Mouse (Mus musculus) ovary, adult 18-20 months (tissue): ENCODE results near the gene Pdlim4.

ENCODE experiments used
- DNase-seq: peaks from one replicate; pipeline ENCODE4 v3.0.0; 2022; ENCODE audit warnings: low spot score, mixed read lengths

Pdlim4 gene

DNA sequence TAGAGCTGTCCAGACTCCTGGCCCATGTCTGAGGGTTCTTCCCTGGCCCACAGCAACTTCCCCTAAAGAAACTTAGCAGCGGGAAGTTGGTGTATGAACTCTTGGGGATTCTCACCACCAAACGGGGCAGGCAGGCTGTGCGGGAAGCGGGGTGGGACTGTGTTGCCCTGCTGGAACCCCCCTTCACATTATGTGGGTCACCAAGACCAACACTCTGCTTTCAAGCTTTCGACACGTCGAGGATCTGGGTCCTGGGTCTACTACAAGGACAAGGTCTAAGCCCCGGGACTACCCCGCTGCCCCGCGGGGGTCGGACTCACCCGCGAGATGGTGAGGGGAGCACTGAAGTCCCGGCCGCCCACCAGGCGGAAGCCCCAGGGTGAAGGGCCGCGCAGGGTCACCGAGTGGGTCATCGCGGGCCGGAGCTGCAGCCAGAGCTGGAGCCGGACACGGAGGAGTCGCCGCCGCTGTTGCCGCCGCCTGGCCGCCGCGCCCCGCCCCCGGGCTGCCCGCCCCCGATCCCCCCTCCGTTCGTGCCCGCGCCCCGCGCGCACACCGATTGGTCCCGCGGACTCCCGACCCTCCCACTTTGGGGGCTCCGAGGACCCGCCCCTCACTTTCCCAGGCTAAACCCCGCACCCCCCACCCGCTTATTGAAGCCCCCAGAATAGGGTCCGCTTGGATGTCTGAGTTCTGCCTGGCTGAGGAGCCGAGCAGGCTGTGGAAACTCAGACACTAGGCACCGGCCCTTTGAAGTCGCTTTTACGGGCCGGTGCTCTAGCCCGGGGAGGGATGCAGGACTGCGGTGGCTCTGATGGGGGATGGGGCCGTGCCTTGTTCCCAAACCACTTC, at the start of gene Pdlim4:
Gene Pdlim4 (minus strand): TSS at position 495 of the 852 bp plus-strand sequence.
- peak; percentile 54 for DNase-seq

DNA sequence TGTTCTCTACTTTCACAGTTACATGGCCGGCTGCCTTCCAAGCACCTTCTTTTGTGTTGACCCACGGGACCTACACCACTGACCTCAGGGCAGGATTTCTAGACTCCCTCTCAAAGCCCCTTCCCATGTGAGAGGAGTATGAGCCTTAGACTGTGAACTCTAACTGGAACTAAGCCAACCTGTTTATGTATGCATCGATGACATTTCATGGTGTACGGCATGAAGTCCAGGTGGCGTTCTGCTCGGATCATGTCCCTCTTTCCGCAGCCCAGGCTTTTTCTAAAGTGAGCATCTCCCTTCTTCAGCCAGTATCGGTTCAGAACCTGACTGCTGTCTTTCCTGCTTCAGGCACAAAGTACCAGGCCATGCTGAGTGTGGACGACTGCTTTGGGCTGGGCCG, 48.3 kb upstream of the Pdlim4 start:
- no peak for DNase-seq

DNA sequence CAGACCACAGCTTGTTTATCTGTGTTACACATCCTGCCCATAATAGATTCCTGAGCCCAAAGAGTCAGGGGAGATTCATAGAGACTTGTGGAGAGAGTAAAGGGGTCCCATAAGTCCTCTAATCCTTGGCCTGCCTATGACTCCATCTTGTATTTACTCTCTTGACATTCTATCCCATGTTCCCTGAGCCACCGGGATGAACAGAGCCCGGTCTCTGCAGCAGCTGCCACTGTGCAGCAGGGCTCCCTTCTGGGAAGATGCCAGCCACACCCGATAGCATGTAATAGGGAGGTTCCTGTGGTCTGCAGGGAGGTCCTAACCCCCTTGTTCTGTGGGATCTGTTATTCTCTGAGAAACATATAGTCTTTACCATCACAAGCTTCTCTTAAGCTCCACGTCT, 47.6 kb upstream of the Pdlim4 start:
- no peak for DNase-seq

DNA sequence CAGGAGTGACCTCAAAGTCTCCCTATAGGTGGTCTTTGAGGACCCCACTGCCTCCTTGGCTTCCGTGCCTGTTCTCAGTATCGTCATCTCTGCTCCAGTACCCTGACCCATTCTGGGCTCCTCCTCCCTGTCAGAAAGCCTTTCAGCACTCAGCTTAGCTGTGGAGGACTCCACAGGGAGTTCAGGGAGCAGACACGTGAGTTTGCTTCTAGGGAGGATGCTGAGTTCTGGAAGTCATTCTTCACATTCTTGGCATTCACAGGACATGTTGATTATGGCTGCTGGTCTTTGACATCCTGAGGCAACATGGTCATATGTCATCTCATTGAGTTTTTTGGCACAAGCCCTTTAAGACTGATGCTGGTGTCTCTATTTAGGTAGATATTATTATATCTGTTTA, 47.1 kb upstream of the Pdlim4 start:
- DNase-seq, result no peak

DNA sequence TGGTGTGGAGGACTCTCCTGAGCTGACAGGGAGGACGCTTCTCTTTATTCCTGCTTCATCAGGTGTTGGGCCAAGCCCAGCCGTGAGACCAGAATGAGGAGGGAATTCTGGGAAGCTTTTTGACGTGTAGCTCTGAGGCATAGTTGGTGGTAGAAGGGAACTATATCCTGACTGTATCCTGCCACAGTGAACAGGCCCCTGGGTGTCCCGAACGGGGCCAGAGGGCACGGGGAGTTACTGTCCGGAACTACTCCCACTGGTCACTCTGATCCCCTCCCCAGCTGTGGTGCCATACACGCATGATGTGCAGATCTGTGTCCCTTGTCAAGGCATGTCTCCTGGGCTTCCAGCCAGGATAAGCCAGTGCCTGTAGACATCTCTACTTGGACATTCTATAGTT, 46.5 kb upstream of the Pdlim4 start:
- no peak for DNase-seq

DNA sequence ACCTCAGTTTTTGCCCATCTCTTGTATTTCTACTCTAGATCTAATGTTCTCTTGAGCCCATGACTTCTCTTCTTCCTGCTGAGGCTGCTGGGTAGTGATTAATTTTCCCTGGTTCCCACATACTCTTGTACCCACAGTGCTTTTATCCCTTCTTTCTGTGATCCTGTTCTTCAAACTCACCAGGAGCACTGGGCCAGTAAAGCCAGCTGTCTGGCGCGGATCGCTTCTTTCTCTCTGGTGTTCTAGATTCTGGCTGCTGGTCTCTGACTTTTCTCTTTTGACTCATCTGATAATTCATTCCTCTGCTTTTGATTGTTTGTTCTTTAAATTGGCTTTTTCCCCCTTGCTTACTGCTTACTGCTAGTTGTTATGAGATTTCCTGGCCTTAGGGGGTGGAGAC, 45.9 kb upstream of the Pdlim4 start:
- no peak for DNase-seq

DNA sequence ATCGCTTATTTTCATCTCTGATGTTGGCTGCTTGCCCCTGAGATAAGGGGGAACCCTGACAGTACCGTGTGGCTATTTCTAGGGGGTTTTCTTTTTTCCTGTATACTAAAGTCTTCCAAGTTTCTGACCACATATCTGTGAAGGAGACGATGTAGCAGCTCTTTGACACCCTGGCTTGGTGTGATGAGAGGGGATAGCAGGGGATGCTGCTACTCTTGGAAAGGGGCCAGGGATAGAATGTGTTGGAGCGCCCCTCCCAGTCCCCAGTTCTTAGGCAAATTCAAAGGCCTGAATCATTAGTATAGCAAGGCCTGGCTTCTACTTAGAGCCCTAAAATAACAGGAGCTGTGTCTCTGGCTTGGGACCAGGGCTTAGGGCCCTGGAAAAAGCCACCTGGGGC, 44.5 kb upstream of the Pdlim4 start:
- DNase-seq, result no peak

DNA sequence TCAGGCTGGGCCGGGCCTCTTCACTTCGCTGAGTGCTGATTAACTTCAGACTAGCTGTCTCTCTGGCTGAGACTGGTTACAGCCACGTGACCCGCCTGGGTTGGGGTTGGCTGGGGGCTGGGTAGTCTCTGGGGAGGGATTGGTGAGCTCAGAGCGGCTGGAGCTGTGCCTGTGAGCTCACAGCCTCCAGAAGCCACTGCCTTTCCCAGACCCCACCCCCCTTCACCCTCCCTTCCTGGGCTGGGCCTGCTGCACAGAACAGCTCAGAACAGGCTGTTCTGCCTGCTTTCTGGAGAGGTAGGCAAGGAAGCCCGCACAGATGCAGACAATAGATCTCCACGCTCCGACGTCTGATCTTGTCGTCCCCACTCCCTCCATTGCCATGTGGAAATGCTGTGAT, 44.1 kb upstream of the Pdlim4 start:
- peak; percentile 95 for DNase-seq

DNA sequence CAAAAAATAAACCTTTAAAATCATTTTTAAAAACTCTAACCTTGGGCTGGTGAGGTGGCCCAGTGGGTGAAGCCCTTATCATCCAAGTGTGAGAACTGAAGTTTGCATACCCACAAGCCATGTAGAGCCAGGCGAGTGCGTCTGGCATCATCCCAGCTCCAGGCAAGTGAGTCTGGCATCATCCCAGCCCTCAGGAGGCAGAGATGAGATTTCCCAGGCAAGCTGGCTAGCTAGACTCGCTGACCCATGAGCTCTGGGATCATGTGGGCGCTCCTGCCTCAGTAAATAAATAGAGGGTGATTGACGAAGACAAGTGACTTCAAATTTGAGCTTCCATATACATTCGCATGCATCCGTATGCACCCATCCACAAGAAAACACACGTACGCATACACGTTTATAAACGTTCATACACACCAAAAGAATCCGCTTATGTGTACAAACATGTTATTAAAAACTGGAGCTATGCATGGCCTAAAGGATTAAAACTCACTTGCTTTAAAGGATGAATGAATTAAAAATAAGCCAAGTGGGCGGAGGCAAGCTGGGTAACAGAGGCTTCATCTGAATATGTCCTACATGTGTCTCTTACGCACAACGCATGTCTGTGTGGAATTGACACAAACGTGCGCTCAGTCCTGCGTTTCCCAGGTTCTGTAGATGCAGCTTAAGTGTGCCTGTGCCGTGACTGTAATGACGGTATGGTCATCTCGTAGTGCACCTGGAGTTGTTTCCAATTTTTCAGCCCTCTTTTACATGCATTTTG, 43.3 kb upstream of the Pdlim4 start:
- no peak for DNase-seq

DNA sequence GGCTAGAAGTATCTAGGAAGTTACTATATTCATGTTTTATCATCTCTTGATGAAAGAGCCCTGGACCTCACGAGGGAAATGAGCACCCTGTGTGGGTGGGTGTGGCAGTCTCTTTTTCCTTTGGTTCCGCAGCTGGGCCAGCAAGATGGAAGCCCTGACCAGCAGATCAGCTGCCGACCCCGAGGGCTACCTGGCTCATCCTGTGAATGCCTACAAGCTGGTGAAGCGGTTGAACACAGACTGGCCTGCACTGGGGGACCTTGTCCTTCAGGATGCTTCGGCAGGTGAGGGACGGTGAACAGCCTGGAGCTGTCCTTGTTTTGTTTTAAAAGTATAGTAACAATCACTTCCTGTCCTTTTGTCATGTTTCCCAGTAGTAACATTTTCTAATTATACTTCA, 42.5 kb upstream of the Pdlim4 start:
- DNase-seq, result no peak

DNA sequence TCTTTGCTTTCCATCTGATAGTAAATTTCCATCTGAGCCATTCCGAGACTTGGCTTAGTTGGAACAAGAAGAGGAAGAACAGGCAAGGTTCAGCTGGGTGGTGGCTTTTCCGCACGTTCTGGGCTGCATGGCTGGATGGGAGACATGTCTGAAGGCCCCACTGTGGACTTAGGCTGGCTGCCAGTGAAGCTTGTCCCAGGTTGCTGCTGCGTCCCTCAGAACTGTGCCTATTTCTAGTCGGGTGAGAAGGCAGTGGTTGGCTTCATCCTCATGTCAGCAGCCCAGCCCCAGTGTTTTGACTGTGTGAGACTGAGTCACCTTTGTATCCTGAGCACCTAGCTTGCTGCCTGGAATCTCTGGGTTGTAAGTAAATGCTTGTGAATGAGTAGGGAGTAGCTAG, 40.1 kb upstream of the Pdlim4 start:
- DNase-seq, result no peak

DNA sequence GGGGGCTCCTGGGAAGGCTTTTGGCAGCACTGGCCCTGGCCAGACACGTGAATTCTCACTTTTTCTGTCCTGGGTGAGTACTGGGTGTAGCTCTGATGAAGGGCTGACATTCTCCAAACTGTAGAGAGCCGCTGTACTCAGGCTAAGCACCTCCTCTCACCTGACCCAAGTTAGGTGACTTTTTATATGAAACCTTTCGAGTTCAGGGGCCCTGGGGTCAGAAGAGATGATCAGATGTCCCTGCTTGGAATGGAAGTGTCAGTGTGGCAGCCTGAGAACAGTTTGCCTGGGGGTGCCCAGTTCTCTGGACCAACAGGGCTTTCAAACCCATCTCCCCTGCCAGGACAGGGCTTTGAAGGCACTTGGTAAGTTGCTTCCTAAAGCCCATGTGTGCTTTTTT, 39.3 kb upstream of the Pdlim4 start:
- DNase-seq, result no peak

DNA sequence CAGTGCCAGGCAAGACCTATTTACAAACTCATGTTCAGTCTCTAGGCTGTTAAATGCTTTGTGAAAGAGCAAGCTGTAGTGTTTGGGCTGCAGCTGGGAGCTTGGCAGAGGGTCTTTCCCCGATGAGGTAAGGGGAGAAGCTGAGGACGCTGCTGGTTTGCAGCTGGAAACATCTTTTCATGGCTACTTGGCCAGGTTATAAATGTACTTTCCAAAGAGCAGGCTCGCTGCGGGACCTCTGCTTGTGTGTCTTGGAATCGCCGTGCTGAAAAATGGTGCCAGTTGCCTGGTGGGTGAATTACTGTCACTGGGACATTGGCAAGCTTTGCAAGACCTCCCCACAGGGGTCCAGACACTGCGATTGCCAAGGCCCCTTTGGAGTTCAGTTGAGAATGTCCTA, 38.4 kb upstream of the Pdlim4 start:
- DNase-seq, result no peak

DNA sequence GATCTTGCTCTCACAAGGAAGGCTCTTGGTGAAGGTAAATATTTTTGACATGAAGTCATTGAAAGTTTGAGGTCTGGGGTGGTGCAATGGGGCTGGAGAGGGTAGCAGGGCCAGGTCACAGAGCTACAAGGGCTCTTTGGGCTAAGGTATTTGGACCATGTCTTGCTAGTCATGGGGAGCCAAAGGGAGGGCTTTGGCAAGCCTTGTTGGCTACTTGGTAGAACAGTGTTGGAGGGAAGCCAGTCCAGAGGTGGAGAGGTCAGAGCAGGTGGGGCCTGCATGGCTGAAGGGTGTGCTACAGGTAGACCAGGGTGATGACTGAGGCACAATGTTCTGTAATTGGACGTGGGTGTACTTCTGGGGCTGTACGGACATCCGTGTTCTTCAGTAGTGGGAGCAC, 37.9 kb upstream of the Pdlim4 start:
- DNase-seq, result no peak

DNA sequence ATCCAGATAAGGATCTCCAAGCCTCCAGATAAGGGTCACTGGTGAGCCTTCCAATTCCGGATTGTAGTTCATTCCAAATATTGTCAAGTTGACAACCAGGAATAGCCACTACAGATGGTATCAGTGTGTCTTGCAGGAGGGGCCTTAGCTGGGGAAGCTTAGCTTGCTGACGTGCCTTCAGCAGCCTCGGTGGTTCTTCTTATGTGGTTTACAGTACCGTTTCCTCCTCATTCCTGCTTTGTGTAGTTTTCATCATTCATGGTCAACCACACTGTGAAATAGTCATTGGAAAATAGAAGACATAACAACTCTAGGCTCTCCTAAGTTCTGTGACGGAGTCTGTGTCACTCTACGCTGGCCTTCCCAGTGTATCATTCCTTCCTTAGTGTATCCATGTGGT, 36.2 kb upstream of the Pdlim4 start:
- no peak for DNase-seq

DNA sequence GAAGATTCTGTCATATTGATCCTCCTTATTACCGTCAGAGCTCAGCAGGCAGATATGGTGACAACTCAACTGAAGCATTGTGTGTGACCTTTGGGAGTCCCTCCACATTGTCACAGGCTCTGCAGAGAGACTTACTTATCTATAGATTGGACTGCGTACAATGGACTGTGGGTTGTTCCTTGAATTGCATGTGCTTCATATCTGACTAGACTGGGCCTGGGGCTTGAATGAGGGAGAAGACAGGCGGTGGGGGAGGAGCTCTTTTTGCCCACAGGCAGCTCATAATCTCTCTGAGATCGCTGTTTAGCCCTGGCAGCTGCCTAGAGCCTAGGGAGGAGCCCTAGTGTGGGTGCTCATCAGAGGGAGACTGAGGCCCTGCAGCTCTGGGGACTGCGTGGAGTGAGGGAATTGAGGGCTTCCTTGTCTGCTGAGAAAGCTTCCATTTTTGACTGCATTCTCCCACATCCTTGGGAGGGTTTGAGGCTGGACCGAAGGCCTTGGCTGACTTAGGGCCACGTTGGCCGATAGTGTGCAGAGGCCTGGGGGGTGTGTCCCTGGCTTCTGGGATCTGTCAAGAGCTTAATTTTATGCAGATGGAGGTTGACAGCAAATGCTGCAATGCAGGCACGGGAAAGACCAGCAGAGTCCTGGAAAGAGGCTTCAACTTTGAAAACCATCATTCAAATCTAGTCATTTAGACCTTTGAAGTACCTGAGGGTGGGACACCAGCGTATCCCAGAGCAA, 34.1 kb upstream of the Pdlim4 start:
- no peak for DNase-seq

DNA sequence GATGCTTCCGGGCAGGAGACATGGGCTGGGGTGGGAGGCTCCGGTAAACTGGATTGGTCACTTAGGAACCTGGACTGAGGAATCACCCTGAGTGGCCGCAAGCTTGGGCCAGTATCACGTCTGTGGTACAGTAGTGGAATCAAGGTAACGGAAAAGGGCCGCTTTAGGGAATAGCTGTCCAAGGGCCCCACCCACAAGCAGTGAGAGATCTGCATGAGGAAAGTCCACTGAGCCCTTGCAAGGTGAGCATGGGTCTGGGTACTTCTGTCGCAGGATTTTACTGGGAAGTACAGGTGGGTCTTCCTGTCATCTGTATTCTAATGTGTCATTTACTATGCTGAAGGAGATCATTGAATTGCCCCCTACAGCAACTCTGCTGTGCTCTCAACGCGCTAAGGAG, 32.9 kb upstream of the Pdlim4 start:
- DNase-seq, result no peak

DNA sequence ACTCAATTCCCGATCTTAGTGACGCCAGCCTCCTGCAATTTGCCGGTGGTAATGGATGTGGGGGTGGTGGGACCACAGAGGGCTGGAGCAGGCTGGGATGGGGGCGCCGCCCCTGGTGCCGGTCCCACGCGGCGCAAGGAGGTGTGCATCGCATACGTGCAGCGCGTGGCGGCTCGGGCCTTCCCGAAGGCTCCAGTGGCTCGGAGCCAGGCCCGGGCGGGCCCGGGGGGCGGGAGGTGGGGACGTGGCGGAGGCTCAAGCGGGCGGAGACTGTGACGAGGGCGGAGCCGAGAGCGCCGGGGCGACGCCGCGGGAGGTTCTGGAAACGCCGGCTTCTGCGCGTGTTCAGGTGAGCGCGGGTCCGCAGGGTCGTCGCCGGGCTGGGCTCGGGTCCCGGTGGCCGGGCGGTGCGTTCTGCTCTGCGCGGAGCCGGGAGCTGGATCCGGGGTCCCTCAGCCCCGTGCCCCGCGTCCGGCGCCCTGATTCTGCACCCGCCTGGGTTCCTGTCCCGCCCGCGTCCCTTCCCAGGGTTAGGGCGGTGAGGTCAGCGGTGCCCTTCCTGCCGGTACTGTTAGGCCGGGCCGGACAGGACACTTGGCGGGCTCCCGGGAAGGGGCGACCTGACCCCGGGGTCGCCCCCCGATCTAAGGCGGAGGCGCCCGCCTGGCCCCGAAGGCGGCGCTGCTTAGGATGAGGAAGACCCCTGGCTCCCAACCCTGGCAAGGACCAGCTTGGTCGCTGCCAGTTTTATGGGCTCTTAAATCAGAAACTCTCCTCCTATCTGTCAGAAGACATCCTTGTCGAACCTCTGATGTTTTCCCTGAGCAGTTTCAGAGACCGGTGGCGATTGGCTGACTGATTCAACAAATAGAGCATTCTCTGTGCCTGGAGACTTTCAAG, 32.1 kb upstream of the Pdlim4 start:
- peak; percentile 54 for DNase-seq

DNA sequence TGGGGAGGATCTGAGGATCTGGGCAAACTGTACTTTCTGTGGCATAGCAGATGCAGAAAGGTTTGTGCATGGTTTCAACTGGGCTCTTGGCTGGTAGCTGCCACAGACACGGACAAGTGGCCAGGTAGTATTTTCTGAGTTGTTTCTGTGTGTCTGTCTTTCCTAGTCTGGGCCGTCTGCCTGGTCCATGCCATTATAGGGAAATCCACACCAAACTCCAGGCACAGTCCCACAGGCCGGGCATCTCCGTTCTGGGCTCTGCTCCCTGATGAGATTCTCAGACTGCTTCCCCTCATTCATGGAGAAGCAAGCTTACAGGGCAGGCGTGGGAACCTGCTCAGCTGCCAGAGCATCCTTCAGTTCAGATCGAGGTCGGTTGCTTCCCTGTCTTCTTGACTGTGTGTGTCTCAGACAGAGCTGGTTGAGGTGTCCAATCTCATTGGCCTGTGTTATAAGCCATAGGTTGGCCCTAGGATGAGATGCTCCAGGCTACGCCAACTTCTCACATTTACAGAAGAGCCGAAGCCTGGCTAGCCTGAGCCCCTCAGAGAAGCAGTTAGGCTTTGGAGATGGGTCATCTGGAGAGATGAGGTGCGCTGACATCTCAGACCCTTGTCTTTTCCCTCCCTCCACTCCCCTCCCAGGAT, 31.4 kb upstream of the Pdlim4 start, which contains the start of gene P4ha2:
Gene P4ha2 (plus strand): TSS at position 51 of the 647 bp plus-strand sequence.
- no peak for DNase-seq

DNA sequence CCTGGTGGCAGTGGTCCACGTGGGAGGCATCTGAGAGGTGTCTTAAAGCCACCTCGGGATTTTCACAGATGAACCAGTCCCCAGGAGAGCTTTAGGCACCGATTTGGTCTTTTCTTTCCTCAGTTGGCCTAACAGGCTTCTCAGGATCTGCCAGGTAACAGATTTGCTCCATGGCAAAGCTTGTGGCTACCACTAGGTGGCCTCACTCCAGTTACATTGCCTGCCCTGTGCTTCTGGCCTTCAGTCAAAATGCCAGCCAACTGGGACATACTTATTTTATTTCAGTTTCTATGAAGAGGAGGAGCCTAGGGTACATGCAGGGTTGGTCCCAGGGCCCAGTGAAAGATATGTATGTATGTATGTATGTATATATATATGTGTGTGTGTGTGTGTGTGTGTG, 24.2 kb upstream of the Pdlim4 start:
- DNase-seq, result no peak

DNA sequence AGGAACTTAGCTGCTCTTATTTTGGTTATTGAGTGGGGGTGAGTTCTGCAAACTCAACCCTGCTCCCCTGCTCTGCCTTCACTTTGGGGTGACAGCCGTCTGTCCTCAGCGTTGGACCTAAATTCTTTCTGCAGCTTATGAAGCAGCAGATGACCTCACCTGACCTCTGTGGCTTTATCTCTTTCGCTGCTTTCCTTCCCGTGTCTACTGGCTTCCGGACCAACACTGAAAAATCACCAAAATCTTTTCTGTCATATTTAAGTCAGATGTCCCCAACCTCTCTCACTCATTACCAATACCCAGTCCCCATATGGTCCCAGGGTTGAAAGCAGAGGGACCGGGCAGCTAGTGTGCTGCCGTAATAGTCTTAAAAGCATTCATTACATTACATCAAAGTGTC, 23.4 kb upstream of the Pdlim4 start:
- no peak for DNase-seq
